Mouse (Mus musculus) embryo, embryonic 9.5 days (tissue): ENCODE measurements at regions not wholly inside any gene's neighbourhood (a gene's known extent, or its start where the extent isn't known, plus 50 kb on each side); places are given as distances from the start of the nearest gene placed in this dataset.
"Not testable (repeated sequence)": the region's sequence is repeated elsewhere in the genome, so short reads cannot be mapped to it uniquely, and the experiment has no call there.

Experiments used
- DNase-seq: peaks from one replicate; pipeline ENCODE4 v3.0.0-alpha.2; 2017; ENCODE audit errors: extremely low spot score

DNA sequence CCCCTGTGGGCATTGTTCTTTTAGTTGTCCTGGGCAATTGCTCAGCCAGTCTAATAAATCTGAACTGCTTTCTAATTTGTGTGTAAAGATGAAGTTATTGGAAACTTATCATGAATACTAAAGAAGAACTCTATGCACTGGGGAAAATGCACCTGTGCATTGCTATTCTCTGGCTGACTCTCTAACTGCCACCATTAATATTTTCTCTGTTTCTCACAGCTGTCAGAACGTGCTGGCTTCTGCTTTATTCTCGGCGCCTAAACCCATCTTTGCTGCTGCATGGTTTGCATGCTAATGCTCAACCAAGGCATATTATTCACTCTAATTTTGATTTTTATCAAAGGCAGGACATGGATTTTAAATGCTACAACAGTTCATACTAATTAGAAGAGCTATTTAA lies 128.9 kb upstream of the Gm527 start:
- no peak for DNase-seq

DNA sequence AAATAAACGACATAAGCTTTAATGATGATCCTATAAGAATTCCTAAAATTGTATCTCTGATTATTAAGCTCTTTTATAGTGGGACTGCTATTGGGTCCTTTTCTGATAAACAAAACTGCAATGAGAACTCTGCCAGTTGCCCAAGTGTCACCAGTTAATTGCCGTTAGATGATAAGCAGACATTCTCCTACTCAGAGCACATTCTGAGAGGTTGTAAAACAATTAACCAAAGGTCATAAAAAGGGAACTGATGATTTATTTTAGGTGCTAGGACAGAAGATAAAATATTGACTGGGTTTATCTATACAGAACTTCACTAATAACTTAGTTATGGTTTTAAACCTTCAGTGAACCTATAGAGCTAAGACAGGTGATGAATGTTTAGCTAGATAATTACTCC lies 109.2 kb upstream of the Gm527 start:
- DNase-seq: not testable (repeated sequence)

DNA sequence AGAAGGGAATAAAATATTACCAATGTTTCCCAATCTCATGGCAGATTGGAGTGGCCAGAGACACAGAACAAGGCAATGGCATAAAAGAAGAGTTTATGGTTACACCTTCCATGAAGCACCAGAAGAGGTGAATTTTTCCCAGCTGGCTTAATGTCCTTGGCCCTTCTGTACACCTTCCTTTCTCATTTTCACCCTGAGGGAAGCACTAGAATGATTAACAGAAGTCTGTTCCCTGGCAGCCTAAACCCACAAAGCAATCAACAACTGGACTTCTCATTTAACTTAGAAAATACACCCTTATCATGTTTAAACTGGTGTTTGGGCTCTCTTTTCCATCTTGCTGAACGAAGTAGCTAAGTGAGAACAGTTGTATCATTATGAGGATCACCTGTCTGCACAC lies 107.6 kb upstream of the Gm527 start:
- no peak for DNase-seq

DNA sequence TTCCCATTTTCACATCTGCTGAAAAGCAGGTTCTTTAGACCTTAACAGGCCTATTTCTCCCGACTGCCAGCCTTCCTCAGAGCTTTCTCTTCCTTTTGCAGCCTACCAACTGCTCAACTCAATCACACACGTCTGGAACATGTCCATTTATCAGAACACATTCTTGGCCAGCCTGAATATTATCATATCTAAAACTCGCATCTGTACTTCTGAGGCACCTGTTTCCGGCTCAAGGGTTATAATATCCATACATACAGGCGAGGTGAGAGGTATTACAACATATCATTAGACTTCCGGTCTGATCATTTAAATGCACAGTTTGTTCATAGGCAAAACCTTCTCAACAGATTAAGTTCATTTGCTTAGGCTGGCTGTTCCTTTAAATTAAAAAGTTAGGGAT lies 101.8 kb upstream of the Gm527 start:
- DNase-seq: no peak

DNA sequence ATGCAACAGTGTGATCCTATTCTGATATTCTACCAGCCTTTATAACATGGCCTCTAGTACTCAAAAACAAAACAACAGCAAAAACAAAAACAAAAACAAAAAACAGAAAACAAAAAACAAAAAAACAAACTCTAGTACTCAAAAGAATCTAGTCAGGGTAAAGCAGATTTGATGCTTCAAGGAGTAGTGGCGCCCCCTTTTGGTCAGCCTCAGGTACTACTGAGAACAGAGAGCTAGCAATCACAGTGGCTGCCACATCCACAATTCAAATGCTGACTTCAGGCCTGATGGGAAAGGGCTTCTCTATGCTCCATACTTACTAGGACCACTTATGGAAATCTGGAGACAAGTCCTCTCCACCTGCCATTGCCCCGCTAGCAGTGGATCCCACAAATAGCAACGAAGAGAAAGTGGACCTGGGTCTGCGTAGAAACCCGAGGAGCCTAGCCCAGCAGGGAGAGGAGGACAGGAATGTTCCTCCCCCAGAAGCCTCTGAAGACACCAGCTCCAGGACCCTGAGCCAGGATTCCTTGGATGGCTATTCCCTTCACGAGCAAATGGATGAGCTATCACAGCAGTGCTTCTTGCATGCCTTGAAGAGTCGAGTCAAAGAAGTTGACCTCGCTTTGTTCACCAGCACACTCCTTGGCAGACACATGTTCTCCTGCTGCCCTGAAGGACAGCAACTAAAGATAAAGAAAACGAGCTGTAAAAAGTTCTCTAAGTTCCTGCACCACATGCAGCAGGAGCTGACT lies 100.5 kb upstream of the Gm527 start:
- DNase-seq: peak; percentile 12

DNA sequence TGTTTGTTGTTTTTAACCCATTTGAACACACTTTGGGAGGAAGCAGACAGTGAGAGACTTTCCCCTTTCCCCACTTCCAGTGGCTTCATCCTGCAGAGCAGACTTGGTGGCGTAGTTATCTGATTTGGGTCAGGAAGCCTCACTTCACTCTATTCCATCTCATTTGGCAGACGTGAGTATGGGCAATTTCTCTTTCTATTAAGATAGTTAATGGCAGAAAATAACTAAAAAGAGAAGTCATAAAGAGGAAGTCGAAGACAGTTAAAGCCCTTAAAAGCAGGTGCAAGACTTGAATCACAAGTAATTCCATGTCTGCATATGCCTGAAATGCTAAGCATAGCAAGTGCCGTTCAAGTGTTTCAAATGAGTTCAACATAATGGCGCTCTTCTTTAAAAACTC lies 97.0 kb upstream of the Gm527 start:
- DNase-seq: no peak

DNA sequence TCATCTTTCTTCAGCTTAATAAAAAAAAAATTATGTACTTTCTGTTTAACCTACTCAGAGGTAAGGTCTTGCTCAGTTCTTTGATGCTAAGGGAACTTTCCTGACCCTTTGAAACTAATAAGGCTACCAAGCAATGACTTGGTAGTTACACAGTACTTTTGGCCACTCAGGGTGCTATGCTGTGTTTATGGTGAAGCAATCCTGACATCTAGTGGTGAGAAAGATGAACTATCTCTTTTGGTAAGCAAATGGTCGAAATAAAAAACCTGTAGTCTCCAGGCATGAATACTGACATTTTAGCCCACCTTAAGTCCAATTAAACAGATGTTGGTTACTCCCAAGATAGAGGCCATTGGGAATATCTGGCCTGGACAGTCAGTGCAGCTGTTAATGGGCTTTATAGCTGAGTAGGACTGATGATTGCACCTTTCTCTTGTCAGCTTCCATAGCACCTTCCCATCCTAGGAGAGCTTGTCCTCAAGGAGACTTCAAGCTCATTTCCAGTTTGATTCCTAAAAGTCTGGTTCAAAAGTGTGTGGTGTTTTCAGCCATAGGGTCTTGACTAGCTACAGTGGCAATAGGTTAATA lies 88.0 kb upstream of the Gm527 start:
- DNase-seq: peak; percentile 52

DNA sequence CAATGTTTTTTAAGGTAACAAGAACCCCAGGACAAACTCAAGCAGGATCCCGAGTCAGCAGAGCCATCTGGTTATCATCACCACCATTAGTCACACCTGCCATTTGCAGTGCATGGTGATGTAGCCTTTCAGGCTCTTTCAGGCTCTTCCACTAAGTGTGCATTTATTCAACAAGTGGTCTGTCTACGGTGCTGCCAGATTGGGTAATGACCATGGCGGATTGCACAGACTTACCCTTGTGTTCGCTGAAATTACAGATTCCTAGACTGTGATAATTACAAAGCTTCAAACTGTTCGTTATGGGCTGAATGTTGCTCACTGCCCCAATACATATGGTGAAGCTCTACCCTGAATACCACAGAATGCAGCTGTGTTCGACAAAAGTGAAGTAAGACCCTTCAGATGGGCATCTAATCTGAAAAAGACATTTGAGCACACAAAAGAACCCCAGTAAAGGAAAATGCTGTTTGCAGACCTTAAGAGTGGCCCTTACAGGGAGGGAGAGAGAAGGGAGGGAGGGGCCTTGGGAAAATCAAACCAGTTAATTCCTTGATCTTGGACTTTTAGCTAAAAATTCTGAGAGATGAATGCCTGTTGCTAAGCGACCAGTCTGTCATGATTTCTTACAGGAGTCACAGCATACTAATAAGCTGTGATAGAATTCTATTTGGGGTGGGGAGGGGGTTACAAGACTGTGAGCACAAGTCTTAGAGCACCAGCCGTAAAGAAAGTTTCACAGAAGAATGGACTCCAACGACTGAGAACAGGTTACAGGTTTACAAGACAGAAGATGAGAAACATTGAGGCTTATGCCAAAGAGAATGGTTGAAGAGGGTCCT lies 85.2 kb upstream of the Gm527 start:
- peak; percentile 10 for DNase-seq

DNA sequence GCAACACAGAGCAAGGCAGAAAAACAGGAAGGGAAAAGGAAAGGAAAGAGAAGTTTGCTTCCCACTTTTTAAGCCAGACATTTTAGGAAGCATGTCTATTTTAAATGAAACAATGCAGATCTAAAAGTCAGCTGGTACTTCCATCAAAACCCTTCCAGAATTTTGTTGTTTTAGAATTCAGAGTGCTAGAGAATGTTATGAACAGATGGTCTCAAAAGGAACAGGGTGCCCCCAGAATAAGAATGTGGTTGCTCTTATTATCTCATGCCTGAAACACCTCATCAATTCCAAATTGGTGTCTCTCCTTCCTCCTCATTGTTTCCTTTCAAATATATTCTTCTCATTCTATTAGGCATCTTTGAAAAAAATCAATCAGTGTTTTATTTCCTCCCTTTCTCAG lies 60.0 kb upstream of the Gm527 start:
- no peak for DNase-seq
